Mouse (Mus musculus) ES-Bruce4 (cell line): ENCODE results near the gene Naa15. TPM values are rescaled to one million over a fixed set of nuclear protein-coding genes. Genes with fewer than 3 reads are reported as not detected.

Experiments
- H3K27ac ChIP-seq: 2 replicates; pipeline ENCODE4 v1.5.1; 2012; ENCODE audit warnings: low read length, inconsistent platforms; ENCODE audit not compliant: insufficient read depth
- H3K27me3 ChIP-seq: 2 replicates; pipeline ENCODE4 v1.6.1; 2012; ENCODE audit warnings: mild to moderate bottlenecking, low read length, inconsistent platforms; ENCODE audit not compliant: control insufficient read depth, poor library complexity, insufficient read depth, severe bottlenecking
- H3K36me3 ChIP-seq: 2 replicates; pipeline ENCODE4 v1.6.1; 2012; ENCODE audit warnings: inconsistent platforms, mild to moderate bottlenecking, low read length, moderate library complexity; ENCODE audit not compliant: control insufficient read depth, poor library complexity, insufficient read depth, severe bottlenecking
- H3K4me1 ChIP-seq: one replicate; pipeline ENCODE4 v1.8.1; 2011; ENCODE audit warnings: low read length; ENCODE audit not compliant: control insufficient read depth, insufficient read depth
- H3K4me3 ChIP-seq: 2 replicates; pipeline ENCODE4 v1.5.1; 2011; ENCODE audit warnings: low read depth, mild to moderate bottlenecking, low read length
- H3K9ac ChIP-seq: 2 replicates; pipeline ENCODE4 v1.6.1; 2012; ENCODE audit warnings: low read depth, mild to moderate bottlenecking, inconsistent platforms; ENCODE audit not compliant: poor library complexity, severe bottlenecking
- H3K9me3 ChIP-seq: replicated peaks from 2 replicates; pipeline ENCODE4 v1.6.1; 2012; ENCODE audit warnings: mild to moderate bottlenecking, low read length, inconsistent platforms; ENCODE audit not compliant: control insufficient read depth, poor library complexity, insufficient read depth, severe bottlenecking
- CTCF ChIP-seq: IDR thresholded peaks from one replicate; pipeline ENCODE4 v1.8.1; 2011; ENCODE audit warnings: low read depth, low read length
- EP300 ChIP-seq: IDR thresholded peaks from 2 replicates; pipeline ENCODE4 v1.6.1; 2011; ENCODE audit warnings: low read depth, low read length; ENCODE audit not compliant: insufficient read depth
- POLR2A ChIP-seq: IDR thresholded peaks from one replicate; pipeline ENCODE4 v1.8.1; 2011; ENCODE audit warnings: low read length; ENCODE audit not compliant: insufficient read depth
- polyA plus RNA-seq: library from polyadenylated mRNA; stranded (reverse); fragments of >200 nt; gene quantifications from 2 replicates; pipeline ENCODE4 v1.2.4, GENCODE M21; 2011; ENCODE audit warnings: low read depth; ENCODE audit not compliant: missing spikeins, insufficient read depth, insufficient read length

Naa15 gene
- polyA plus RNA-seq, 1 experiment: 197 TPM

- no peaks in the 10 kb centered on the region for H3K4me1 ChIP-seq
- no peak for TF ChIP-seq EP300
- no peak for TF ChIP-seq CTCF
- no peak for TF ChIP-seq POLR2A
- no peaks in the 10 kb centered on the region for H3K27me3 ChIP-seq
- no peak overlapping the region for H3K4me3 ChIP-seq
- H3K9me3 ChIP-seq: no peaks in the 10 kb centered on the region
- H3K27ac ChIP-seq: no peak overlapping the region
- H3K9ac ChIP-seq: no peak overlapping the region
- no peaks in the 10 kb centered on the region for H3K36me3 ChIP-seq
Measured at GRCm38 (mm10) chr3:51499876-51500275, 84.9 kb downstream of the Naa15 start.

DNA sequence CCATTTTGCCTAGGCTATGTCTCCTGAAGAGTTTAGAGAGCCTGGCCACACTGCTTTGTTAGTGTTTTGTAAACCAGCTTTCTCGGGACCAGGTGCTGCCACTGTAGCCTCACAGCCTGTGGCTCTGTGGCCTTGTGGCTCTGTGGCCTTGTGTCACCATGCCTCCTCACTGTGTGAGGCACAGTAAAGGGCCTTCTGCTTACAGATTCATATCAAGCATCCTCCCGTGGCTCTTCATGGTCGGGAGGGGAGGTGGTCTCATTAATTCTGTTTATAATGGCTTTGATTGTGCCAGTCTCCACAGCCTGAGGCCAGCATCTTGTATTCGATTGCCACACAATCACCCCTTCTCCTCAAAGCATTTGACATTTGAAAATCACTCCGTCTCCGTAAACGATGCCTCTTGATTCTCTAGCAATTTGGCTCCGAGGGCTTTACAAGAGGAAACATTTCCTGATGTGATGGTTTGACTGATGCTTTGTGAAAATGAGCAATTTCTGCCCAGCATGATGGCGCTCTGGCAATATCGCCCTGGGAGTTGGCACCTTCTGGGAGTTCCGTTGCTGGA lies 89.5 kb downstream of the Naa15 start:
- H3K36me3 ChIP-seq: no peaks in the 10 kb centered on the region
- H3K4me1 ChIP-seq: no peaks in the 10 kb centered on the region
- H3K27ac ChIP-seq: no peak overlapping the region
- no peak overlapping the region for H3K4me3 ChIP-seq
- no peak for TF ChIP-seq POLR2A
- TF ChIP-seq EP300: no peak
- TF ChIP-seq CTCF: no peak
- no peaks in the 10 kb centered on the region for H3K27me3 ChIP-seq
- no peaks in the 10 kb centered on the region for H3K9me3 ChIP-seq
- no peak overlapping the region for H3K9ac ChIP-seq

DNA sequence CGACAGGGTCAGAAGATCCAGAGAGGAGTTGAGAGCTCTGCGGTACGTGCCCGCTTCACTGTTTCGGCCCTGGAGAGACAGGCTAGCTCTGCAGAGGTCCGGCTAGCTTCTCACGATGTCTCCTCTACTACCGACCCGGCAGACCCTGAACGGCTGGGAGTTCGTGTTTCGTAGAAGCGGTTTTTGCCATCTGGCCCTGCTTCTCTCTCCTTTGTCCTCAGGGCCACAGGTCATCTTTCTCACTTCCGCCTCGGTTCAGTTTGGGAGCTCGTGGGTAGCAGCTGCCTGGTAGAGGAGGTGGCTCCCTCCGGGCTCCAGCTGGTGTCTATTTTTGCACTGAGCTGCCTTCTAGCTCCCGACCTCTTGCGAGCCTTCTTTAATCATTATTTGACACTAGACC lies 90.5 kb downstream of the Naa15 start:
- H3K4me3 ChIP-seq: no peak overlapping the region
- H3K27me3 ChIP-seq: no peaks in the 10 kb centered on the region
- no peaks in the 10 kb centered on the region for H3K4me1 ChIP-seq
- H3K9ac ChIP-seq: no peak overlapping the region
- H3K36me3 ChIP-seq: no peaks in the 10 kb centered on the region
- TF ChIP-seq EP300 (no peak), POLR2A (no peak), CTCF (no peak)
- H3K9me3 ChIP-seq: no peaks in the 10 kb centered on the region
- H3K27ac ChIP-seq: no peak overlapping the region

- TF ChIP-seq EP300: no peak
- peak; percentile 76 for TF ChIP-seq CTCF
- TF ChIP-seq POLR2A: no peak
- Histone ChIP-seq H3K27me3 (no peaks in the 10 kb centered on the region), H3K36me3 (no peaks in the 10 kb centered on the region), H3K4me1 (no peaks in the 10 kb centered on the region), H3K9me3 (no peaks in the 10 kb centered on the region), H3K27ac (no peak overlapping the region), H3K4me3 (no peak overlapping the region), H3K9ac (no peak overlapping the region)
Measured at GRCm38 (mm10) chr3:51510903-51511302, 96.0 kb downstream of the Naa15 start.

DNA sequence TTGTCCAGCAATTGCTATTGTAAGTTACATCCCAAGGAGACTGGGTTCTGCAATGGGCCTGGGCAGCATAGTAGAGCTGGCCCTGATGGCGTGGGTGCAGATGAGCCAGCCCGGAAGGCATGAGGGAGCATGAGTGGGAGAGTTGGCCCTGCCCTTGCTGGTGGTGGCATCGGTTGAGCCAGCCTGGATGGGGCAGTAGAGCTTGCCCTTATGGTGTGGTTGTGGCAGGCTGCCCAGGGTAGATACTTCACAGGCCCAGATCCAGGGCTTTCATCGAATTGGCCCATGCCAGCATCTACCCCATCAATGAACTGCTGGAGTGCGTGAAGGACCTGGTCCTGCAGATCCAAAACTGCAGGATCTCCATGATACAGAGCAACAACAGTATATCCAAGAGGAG lies 97.0 kb downstream of the Naa15 start:
- H3K27ac ChIP-seq: no peak overlapping the region
- H3K27me3 ChIP-seq: no peaks in the 10 kb centered on the region

GRCm38 (mm10) chr3:51517467-51517866 lies 102.5 kb downstream of the Naa15 start:
- H3K4me3 ChIP-seq: no peak overlapping the region
- H3K9ac ChIP-seq: no peak overlapping the region
- no peaks in the 10 kb centered on the region for H3K9me3 ChIP-seq
- TF ChIP-seq EP300: no peak
- no peak for TF ChIP-seq POLR2A
- no peak for TF ChIP-seq CTCF
- H3K4me1 ChIP-seq: no peaks in the 10 kb centered on the region
- no peaks in the 10 kb centered on the region for H3K27me3 ChIP-seq
- no peak overlapping the region for H3K27ac ChIP-seq
- no peaks in the 10 kb centered on the region; the same call in 1 of the 2 replicates for H3K36me3 ChIP-seq

More for the DNA sequence above, 97.0 kb downstream of the Naa15 start:
- Histone ChIP-seq H3K9me3 (no peaks in the 10 kb centered on the region), H3K9ac (no peak overlapping the region), H3K4me3 (no peak overlapping the region), H3K4me1 (no peaks in the 10 kb centered on the region), H3K36me3 (no peaks in the 10 kb centered on the region)
- TF ChIP-seq POLR2A (no peak), CTCF (no peak), EP300 (no peak)
